Mouse (Mus musculus) right cerebral cortex, adult 18-20 months (tissue): ENCODE results near the gene Crx.
"Not testable (repeated sequence)": the region's sequence is repeated elsewhere in the genome, so short reads cannot be mapped to it uniquely, and the experiment has no call there.

Experiments
- DNase-seq: peaks from one replicate; pipeline ENCODE4 v3.0.0; 2022; ENCODE audit warnings: mixed read lengths

Crx gene

DNA sequence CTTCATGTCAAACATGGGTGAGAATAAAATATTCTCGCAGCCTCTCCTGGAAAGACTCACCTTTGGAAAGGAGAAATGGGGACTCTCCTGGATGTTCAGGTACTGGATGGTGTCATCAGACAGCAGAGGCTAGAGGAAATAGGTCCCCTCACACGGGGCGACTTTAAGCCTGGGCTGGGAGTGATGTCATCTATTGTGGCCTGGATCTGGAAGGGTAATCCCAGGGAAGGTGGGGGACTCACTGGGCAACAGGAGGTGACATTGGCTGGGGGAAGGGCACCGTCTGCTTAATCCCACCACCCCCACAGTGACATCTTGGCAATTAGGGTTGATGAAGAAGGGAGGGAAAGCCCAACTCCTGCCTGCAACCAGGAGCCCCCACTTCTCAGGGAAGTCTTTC is at the start of gene Crx:
TSS of gene Crx (minus strand) at position 213 of the 400 bp plus-strand sequence.
- DNase-seq = no peak

DNA sequence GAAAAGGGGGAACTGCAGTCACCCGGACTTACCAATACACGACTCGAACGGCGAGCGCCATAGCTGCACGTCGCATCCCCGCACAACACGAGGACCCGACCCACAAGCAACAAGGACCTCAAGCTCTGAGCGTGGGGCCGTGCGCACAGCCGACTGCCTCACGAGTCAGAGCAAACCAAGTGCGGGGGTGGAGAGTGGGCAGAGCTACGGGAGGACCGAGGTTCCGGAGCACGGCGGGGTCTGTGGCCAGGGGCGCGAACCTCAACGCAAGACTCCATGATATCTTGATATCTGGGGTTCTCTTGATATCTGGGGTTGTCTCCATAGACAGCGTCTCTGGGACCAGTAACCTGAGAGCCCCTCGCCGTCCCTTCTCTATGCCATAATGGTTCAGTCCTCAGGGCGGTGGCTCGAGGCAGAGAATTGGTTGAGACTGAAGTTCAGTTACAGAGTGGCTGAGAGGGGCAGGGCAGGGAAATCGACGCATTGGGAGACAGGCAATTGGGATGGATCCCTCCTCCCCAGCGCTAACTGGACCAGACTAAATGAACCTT is 42.5 kb upstream of the Crx start, which contains the start of gene Selenow:
TSS of gene Selenow (minus strand) at position 183 of the 554 bp plus-strand sequence.
- DNase-seq = peak; percentile 93

DNA sequence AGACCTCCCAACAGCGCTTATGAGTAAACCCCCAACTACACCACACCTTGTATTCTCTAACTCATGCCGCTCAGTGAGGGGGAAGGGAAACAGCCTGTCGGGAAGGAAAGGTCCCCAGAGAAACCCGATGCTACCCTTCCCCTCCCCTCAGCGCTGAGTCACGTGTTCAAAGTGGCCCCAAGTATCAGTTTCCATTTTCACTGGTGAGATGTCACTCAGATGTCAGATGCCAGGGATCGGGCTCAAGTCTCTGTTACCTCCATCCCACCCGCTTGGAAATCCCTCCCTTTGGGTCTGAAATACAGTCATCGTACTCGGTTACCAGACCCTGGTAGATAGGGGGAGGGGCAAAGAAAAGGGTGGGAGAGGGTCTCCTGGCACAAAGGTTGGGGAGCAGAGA is 42.0 kb upstream of the Crx start:
- peak; percentile 38 for DNase-seq

DNA sequence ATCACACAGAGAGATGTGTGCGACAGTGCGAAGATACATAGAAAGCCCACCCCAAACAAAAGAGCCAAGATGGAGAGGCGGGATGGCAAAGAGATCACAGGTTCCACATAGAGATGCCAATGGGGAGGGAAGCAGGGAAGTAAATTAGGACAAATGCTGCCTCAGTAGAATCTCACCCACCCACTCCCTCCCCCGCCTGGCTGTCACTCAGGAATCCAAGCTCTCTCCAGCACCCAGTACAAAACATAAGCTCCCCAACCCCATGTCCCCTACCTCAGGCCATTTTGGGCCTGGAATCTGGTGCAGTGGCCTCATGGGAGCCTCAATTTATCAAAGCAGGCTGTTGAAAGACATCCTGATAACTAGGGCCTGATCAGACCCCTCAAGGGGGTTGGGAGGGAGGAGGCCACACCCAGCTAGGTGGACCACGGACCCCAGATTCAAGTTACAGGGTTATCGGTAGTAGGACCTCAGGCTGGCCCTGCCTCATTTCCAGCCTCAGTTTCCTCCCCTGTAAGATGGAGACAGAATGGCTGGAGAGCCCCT is 41.0 kb upstream of the Crx start:
- DNase-seq = peak; percentile 48

DNA sequence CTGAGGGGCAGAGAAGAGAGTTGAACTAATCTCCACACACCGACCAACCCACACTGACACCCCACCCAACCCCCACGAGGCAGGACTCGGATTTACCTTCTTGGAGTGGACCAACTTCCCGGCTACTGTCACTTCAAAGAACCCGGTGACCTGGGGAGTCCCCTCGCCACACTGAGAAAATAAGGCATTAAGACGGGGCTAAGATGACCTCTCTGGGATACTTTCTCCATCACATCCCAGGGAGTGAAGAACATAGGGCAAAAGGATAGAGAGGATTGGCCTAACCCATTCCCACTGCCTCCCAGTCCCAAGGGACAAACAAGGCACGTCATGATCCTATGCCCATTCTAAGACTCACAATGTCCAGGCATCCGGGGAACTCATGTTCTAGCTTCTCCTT is 40.2 kb upstream of the Crx start:
- no peak for DNase-seq

DNA sequence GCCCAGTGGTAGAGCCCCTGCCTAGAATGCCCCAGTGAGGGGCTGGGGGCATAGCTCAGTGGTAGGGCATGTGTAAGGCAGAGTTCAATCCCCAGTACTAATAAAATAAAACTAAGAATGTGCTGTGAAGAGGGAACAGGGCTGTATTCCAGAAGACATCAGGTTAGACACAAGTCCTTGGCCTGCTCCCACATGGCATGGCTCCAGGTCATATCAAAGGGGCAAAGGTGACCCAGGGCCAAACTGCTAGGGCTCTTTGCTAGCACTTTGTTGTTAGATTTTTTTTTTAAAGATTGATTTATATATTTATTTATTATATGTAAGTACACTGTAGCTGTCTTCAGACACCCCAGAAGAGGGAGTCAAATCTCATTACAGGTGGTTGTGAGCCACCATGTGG is 38.6 kb upstream of the Crx start:
- no peak for DNase-seq

DNA sequence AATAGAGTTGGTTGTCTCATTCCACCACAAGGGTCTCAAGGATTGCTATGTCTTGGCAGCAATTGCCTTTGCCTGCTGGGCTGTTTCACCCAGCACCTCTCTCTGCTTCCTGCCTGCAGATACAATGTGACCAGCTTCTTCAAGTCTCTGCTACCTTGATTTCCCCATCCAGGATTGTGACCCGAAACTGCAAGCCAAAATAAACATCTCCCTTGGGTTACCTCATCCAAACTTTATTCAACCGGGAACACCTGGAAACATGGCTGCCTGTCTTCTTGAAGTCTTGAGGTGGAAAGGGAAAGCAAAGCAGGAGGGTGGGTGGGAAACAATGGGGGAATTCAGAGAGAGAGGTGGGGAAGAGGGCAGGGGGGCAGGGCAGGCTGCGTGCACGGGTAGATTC is 37.2 kb upstream of the Crx start:
- DNase-seq = no peak

DNA sequence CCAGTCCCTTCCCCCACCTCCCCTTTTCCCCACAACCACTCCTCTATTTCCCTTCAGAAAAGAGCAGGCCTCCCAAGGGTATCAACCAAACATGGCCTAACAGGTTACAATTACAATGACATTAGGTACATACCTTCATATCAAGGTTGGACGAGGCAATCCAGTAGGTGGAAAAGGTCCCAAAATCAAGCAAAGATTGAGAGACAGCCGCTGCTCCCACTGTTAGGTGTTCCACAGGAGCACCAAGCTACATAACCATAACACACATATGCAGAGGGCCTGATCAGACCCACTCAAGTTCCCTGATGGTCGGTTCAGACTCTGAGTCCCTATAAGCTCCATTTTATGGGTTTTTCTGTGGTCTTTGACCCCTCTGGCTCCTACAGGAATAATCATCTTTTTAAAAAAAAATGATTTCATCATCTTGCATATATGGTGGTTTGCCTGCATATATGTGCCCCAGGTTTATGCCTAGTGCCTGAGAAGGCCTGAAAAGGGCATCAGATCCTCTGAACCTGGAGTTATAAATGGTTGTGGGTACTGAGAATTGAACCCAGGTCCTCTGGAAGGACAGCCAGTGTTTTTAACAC is 36.5 kb upstream of the Crx start:
- no peak for DNase-seq

DNA sequence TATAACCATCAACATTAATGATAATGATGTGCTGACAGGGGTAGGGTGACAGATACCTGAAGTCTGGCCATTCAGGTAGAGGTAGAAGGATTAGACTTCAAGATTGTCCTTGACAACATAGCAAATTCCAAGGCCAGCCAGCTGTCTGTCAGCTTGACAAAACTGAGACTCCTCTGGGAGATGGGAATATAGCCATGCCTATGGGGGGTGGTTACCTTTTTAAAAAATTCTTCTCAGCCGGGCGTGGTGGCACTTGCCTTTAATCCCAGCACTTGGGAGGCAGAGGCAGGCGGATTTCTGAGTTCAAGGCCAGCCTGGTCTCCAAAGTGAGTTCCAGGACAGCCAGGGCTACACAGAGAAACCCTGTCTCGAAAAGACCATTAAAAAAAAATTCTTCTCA is 35.9 kb upstream of the Crx start:
- DNase-seq = not testable (repeated sequence)

DNA sequence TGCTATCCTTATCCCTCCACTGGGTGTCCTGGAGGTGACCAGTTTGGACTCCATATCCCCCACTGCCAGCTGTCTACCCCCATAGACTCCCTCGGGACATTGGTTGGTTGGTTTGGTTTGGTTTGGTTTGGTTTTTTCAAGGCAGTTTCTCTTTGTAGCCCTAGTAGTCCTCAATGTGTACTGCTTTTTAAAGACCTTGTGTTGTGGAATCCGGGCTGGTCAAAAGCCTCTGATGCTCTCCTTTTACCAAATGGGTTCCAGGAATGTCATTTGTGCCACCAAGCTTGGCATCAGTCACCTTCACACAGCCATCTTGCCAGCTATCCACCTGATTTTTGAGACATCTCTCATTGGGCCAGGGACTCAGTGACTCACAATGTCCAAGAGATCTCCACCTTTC is 35.0 kb upstream of the Crx start:
- DNase-seq = no peak

DNA sequence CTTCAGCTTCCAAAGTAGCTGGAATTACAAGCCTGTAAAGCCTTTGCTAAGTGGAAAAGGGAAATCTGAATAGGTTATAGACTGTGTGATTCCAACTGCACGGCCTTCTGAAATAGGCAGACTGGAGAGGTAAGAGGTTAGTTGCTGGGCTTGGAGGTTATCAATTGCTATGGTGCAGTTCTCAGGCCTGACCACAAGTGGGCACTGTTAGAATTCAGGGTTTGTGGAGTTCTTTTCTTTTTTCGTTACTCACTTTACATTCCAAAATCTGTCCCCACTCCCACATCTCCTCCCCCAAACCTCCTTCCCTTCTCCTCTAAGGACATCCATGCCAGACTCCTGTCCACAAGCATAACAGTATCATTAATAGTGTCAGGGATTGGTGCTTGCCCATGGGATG is 34.5 kb upstream of the Crx start:
- DNase-seq = no peak

DNA sequence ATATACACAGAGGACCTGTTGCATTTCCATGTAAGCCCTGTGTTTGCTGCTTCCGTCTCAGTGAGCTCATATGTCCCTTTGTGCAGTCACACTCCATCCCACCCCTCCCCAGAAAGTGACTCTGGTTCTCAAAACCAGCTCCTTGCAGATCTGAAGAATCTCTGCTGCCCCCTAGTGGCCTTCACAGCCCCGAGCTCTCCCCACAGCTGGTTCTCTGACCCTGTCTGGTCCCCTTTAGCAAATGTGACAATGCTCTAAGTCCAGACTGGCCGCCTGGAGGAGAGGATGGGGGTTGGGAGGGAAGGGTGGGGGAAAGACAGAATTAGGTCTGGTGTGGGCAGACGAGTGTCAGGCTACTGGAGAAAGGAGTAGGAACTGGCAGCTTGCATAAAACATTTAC is 32.4 kb upstream of the Crx start:
- peak; percentile 69 for DNase-seq

DNA sequence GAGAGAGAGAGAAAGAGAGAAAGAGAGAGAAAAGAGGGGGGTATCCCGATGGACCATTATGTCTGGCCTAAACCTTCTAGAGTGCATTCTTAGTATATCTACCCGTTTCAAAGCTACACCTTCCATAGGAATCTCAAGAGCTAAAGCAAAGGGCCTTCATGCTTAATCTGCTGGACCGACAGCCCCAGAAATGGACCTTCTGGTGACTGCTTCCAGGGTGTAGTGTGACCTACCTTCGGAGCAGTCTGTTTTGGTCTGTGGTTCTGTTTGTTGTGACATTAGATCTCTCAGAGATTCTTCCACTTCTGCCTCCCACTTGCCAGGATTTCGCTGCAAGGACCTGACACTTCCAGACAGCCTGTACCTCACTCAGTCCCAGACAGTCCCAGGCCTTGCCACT is 30.8 kb upstream of the Crx start:
- no peak for DNase-seq

DNA sequence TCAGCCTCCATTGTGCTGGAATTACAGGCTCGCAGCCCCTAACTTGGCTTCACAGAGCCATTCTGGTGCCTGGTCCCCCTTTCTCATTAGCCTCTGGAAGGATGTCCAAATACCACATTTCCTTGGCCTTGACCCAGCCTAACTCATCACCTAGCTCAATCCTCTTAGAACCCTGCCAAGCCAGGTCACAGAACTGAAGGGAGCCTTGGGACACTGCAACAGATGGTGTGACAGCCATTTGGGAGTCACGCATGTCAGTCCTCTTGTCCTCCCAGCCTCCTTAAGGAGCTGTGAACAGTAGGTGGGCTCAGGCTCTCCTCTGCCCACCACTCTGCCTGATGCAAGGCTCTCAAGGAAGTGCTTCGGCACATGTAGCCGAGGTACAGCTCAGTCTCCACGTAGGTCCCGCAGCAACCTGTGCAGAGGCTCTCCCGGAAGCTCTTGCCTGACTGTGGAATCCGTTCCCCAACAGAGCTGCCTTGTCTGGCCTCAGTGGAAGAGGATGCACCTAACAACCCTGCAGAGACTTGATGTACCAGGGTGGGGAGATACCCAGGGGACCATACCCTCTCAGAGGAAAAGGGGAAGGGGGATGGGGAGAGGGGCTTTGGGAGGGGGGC is 28.3 kb upstream of the Crx start:
- no peak for DNase-seq

DNA sequence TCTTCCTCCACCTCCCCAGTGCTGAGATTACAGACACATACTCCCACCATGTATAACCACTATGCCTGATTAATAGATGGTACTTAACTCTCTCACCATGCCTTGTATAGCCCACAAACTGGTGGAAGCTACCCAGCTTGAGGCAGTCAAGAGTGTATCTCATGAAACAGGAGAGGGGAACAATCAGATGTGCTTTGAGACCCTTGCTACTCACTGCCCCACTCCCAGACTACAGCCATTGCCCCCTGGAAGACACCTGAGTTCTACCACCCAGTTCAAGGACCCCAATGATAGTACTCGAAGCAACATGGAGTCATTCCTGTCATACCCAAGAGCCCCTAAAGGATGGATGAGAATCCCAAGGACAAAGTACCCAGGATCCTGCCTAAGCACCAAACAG is 26.8 kb upstream of the Crx start:
- no peak for DNase-seq

DNA sequence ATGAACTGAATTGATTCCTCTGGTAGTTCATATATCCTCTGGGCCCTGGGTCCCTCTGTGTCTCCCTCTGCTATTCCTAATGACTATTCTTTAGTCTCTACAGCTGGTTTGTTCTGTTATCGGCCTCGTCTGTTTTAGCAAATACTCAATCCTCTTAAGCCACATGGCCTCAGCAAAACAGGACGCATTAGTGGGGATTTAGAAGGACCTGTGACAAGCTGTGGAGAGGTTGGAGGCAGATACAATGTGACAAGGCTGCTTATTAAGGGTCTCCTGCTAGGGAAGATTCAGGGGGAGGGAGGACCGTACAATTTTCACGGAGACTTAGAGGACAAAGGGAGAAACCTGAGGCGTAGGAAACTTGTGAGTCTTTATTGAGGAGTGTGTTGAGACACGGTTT is 26.1 kb upstream of the Crx start:
- no peak for DNase-seq

DNA sequence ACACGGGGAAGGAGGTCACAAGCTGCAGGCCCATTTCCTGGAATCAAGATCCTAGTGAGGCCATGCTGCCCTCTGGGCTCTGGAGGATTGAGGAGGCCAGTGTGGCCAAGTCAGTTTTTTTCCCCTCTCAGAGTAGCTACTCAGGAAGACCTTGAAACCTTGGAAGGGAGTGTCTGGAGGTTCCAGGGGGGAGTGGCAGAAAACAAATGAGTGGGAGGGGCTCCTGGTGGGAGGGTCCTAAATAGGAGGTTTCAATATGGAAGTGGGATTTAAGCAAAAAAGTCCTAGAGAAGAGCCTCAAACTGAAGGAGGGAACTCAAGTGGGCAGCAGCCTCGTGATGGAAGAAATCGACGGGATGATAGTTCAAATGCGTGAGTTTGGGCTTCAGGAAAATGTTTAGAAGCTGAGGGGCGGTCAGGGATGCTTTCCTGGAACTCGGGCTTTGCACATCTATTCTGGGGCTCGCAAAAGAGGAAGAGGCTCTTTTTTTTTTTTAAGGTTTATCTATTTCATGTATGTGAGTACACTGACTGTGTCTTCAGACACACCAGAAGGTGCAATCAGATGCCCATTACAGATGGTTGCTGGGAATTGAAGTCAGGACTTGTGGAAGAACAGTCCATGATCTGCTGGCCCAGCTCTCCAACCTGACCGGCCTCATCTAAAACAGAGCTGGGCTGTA is 21.7 kb upstream of the Crx start:
- DNase-seq = no peak

DNA sequence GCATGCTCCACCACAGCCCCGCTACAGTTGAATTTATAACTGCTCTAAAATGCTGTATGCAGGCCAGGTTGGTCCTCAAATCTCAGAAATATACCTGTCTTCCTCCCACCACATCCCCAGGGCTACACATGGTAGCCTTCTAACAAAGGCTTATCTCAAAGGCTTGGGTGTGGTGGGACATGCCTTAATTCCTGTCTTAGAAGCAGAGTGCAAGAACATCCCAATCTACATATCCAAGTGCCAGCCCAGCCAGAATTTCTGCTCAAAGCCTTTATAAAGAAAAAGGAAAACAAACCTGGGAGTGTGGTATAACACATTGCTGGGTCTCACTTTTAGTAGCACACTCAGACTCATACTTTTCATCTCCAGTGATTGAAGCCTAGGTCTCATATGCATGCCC is 14.5 kb upstream of the Crx start:
- no peak for DNase-seq

DNA sequence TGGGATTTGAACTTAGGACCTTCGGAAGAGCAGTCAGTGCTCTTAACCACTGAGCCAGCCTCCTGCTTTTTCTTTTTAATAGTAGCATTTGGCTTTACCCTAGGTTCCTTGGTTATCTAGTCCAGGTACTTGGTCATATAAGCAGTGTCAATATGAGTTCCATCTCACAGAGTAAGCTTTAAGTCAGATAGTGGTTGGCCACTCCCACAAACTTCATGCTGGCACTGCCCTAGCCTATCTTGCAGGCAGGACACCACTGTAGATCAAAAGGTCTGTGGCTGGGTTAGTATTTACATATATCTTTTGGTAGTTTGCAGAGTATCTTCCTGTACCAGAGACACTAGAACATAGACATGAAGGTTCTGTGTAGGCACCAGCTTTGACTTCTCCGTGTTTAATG is 4.4 kb upstream of the Crx start:
- no peak for DNase-seq

DNA sequence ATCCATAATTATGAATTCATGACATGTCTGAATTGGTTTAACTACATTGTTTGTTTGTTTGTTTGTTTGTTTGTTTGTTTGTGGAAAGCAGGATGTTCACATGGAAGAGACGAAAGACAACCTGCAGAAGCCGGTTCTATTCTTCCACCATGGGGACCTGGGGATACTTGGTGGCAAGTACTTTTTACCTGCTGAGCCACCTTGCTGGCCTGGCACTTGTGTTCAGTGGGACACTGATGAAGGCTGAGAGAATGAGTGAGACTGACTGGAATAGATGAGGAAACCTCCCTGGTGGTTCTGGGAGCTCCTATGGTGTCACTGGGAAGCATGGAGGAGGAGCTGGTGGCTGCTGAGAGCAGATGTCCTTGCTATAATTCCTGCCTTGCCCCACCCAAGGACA is 2.5 kb upstream of the Crx start, which contains the start of gene Crxos:
TSS of gene Crxos (plus strand) at position 301 of the 400 bp plus-strand sequence.
- no peak for DNase-seq

DNA sequence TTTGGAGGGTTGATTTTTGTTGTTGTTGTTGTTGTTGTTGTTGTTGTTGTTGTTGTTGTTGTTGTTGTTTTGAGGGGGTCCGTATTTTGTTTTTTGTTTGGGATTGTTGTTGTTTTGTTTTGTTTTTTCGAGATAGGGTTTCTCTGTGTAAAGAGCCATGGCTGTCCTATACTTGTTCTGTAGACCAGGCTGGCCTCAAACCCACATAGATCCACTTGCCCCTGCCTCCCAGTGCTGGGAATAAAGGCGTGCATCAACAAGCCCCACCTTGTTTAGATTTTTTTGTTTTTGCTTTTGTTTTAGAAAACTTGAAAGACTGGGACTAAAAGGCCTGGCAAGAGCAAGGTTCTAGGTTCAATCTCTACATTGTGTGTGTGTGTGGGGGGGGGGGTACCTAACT is 2.1 kb upstream of the Crx start:
- no peak for DNase-seq

DNA sequence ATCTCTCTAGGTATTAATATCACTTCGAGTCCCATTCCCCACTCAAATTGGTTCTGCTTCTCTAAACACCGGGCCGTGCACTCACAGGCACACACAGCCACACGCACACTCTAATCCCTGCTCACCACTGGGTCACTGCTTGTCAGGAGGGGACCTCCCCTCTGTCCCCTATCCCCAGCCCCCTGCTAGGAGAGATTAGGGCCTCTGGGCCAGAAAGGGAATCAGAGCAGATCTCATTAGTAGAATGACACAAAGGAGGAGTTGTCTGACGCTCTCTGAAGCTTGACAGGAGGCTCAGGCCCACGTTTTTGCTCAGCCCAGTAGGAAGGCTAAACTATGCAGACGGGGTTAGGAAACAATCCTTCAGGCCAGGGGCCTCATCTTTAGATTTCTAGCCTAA is 1.6 kb upstream of the Crx start:
- DNase-seq = no peak

DNA sequence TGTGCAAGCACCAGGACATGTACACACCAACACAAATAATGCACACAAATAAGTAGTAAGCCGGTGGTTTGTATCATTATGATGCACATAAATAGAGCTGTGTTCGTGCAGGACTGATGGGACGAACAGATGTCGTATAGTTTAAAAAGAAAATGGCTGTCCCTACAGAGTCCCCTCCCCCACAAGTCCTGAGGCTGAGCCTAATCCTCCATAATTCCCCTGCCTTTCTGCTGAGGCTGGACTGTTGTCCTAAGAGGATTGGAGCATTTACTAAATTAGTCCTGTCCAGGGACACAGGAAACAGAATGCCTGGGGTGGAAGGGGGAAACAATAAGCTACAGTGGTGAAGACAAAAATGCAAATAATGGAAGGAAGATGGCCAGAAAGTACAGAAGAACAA is 15.7 kb downstream of the Crx start:
- no peak for DNase-seq

DNA sequence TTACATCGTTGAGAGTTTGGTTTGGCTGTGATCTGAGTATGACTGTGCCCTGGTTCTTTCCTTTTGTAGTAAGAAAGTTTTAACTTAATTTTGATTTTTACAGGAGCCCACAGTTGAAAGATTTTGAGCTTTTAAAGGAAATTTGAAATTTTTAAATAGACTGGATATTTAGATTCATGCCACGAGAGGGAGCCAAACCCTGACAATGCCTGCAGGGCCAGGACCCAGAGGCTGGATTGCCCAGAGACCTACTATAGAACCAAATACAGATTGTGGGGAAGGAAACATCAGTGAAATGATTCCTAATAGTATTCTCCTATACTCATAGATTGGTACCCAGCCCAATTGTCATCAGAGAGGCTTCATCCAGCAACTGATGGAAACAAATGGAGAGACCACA is 20.1 kb downstream of the Crx start:
- DNase-seq = no peak
